Mouse (Mus musculus) lung, embryonic 14.5 days (tissue): ENCODE data around the gene Mrps23. TPM values are rescaled to one million over a fixed set of nuclear protein-coding genes. Genes with fewer than 3 reads are reported as not detected.

Source experiments
- ATAC-seq: fragments of 200-750 bp; cut with Nextera tagmentation; 2 replicates; pipeline ENCODE4 v1.8.0; 2017; ENCODE audit warnings: mild to moderate bottlenecking, moderate TSS enrichment, moderate library complexity; ENCODE audit not compliant: insufficient read depth
- DNase-seq: peaks from one replicate; pipeline ENCODE4 v3.0.0-alpha.2; 2015
- H3K27ac ChIP-seq: fragments of 300-500 bp; sonication (generic); 2 replicates; pipeline ENCODE4 v1.5.1; 2014; ENCODE audit warnings: low read depth, mild to moderate bottlenecking, moderate library complexity
- H3K27me3 ChIP-seq: fragments of 300-500 bp; sonication (generic); 2 replicates; pipeline ENCODE4 v1.6.1; 2014; ENCODE audit warnings: low read length, control low read depth; ENCODE audit not compliant: insufficient read depth
- H3K36me3 ChIP-seq: fragments of 300-500 bp; sonication (generic); 2 replicates; pipeline ENCODE4 v1.6.1; 2014; ENCODE audit warnings: control low read depth; ENCODE audit not compliant: insufficient read depth
- H3K4me1 ChIP-seq: fragments of 300-500 bp; sonication (generic); 2 replicates; pipeline ENCODE4 v1.6.1; 2014; ENCODE audit warnings: antibody characterized with exemption, control low read depth; ENCODE audit not compliant: insufficient read depth
- H3K4me2 ChIP-seq: fragments of 300-500 bp; sonication (generic); 2 replicates; pipeline ENCODE4 v1.6.1; 2014; ENCODE audit warnings: mild to moderate bottlenecking
- H3K4me3 ChIP-seq: fragments of 300-500 bp; sonication (generic); 2 replicates; pipeline ENCODE4 v1.5.1; 2014; ENCODE audit warnings: low read depth, low read length
- H3K9ac ChIP-seq: fragments of 300-500 bp; sonication (generic); 2 replicates; pipeline ENCODE4 v1.6.1; 2014
- H3K9me3 ChIP-seq: fragments of 300-500 bp; sonication (generic); 2 replicates; pipeline ENCODE4 v1.6.1; 2016; ENCODE audit warnings: low read depth, low read length, control low read depth
- CTCF ChIP-seq: IDR thresholded peaks from 2 replicates; pipeline ENCODE4 v1.5.1; 2016; ENCODE audit warnings: antibody characterized with exemption, low read depth
- WGBS: fragments of 180-500 bp; shearing (Covaris S2); extraction: QIAGEN DNeasy Blood & Tissue Kit; methylation state at CpG from one replicate; pipeline ENCODE4 v1.1.7; 2014; 5-methylcytosine and 5-hydroxymethylcytosine counted together
- polyA plus RNA-seq: library from polyadenylated mRNA; unstranded; fragments of >200 nt; fragmentation: Nextera tagmentation; extraction: Ambion mirVana; gene quantifications from 2 replicates; pipeline ENCODE4 v1.2.1, GENCODE M21; 2014

Gene Mrps23
- polyA plus RNA-seq, 1 experiment from 2014 or later: 55.1 TPM

DNA sequence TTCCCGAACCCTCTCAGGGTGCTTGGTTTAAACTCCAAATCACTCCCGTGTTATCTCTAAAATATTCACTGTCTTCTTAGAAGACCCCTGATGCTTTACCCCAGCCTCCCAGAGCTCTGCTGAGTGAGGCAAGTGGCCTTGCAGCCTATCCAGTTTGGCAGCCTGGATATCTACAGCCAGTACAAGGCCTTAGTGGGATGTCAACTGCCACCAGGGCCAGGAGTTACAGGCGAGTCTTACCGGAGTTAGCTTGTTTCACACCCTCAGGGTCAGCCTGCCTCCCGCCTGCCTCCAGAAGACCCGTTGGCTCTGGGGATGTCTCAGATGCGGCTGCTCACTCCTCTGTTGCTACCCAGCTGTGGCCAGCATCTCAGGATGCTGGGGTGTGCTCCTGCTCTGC, 14.4 kb downstream of the Mrps23 start:
- 37% methylated on average over 7 of the region's 7 CpGs for WGBS
- no peak for TF ChIP-seq CTCF
- H3K9ac ChIP-seq: no peak overlapping the region
- no peak overlapping the region for H3K27ac ChIP-seq
- H3K4me3 ChIP-seq: no peak overlapping the region
- DNase-seq (no peak), ATAC-seq (no peak)
- peaks cover 7% of the 10 kb centered on the region; the same call in 1 of the 2 replicates for H3K4me1 ChIP-seq
- no peak overlapping the region for H3K4me2 ChIP-seq
- no peaks in the 10 kb centered on the region for H3K9me3 ChIP-seq
- no peaks in the 10 kb centered on the region for H3K36me3 ChIP-seq
- no peaks in the 10 kb centered on the region for H3K27me3 ChIP-seq

DNA sequence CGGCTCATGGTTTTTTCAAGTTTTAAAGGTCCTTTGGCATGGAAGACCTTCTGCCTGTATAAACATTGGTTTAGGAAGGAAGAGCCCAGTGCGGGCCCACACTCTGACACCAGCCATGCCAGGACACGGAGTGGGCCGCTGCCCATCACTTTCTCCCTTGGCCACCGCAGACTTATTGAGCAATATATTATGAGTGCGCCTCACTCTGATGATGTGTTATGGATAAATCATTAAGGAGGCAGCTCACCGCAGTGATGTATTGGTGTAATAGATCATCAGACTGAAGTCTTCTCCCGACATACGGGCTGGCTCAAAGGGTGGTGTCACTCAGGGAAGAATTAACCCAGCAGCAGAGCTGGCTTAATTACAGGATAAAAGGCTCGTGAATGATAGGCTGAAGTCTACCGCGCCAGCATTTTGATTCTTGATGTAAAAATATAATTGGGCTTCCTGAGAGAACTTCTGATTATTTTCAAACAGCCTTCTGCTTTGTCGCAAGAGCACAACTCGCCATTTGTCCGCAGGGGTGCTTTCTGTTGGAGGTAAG, 17.8 kb downstream of the Mrps23 start:
- DNase-seq (no peak), ATAC-seq (no peak)
- H3K27ac ChIP-seq: no peak overlapping the region
- H3K4me2 ChIP-seq: no peak overlapping the region
- H3K4me1 ChIP-seq: no peaks in the 10 kb centered on the region
- no peaks in the 10 kb centered on the region for H3K27me3 ChIP-seq
- no peak overlapping the region for H3K9ac ChIP-seq
- WGBS: 73% methylated on average over 15 of the region's 15 CpGs
- TF ChIP-seq CTCF: no peak
- H3K9me3 ChIP-seq: no peaks in the 10 kb centered on the region
- no peaks in the 10 kb centered on the region for H3K36me3 ChIP-seq
- H3K4me3 ChIP-seq: no peak overlapping the region

DNA sequence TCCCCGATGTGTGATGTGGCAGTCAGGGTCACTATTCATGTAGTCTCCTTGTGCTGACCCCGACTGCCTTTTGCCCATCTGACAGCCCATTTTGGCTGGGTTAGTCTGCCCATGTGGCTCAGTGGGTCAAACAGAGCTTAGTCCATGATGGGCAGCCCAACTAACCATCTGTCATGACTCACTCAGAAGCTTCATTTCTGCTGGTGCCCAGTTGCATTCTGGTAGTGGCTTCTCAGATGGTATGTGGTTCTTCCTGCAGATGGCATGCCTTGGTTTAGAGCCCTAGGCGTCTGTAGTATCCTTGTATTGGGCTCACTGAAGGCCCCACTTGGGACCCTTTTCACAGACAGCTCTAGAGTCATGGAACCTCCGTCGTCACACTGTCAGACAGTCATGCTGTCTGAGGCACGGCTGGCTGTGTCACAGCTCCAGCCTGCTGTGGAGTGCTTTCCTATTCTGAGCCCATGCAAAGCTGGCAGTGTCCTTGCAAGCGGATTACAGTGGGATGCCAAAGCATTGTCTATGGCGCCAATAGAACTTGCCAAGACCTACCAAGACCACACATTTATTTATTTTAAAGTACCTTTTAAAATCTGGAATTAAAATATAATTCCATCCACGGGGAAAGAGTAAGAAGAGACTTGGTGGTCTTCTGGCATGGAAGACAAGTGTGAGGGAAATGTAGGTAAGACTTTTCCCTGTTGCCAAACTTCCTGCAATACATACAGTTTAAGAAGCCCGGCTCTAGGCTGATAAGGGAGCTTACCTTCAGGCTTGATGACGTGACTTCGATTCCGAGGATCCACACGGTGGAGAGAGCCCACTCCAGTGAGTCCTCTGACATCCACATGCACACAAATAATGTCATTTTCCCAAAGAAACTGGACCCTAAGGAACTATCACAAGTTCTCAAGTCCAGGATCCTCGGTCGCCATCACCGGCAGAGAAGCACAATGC, 23.1 kb downstream of the Mrps23 start:
- DNase-seq (no peak), ATAC-seq (no peak)
- no peaks in the 10 kb centered on the region for H3K4me1 ChIP-seq
- H3K9me3 ChIP-seq: no peaks in the 10 kb centered on the region
- TF ChIP-seq CTCF: no peak
- no peaks in the 10 kb centered on the region for H3K36me3 ChIP-seq
- no peak overlapping the region for H3K4me3 ChIP-seq
- no peak overlapping the region for H3K4me2 ChIP-seq
- H3K27ac ChIP-seq: no peak overlapping the region
- 83% methylated on average over 17 of the region's 17 CpGs for WGBS
- H3K9ac ChIP-seq: no peak overlapping the region
- no peaks in the 10 kb centered on the region for H3K27me3 ChIP-seq

DNA sequence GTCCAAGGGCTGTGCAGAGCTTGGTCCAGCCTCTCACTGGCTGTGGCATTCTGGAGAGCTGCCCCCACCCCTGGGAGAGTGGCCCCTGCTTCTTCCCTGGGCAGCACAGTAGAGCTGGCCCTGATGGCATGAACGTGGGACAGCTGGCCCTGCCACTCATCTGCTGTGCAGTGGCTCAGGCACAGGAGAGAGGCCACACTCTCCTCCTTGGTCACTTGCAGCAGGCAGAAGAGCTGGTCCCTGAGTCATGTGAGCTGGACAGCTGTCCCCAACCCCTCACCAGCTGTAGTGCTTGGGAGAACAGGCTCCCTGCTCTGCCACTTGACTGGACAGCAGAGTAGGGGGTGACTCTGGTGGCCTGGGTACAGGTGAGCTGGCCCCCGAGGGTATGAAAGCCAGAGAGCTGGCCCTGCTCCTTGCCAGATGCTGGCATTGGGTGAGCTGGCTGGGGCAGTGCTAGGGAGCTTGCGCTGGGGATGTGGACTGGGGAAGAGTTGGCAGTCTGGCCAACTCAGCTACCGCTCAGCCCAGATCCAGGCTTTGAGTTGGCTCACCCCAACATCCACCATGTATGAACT, 27.1 kb downstream of the Mrps23 start:
- no peaks in the 10 kb centered on the region for H3K27me3 ChIP-seq
- no peak overlapping the region for H3K9ac ChIP-seq
- no peak for ATAC-seq
- no peak for DNase-seq
- no peak overlapping the region for H3K27ac ChIP-seq
- H3K36me3 ChIP-seq: no peaks in the 10 kb centered on the region
- 65% methylated on average over 4 of the region's 4 CpGs for WGBS
- no peak for TF ChIP-seq CTCF
- H3K4me1 ChIP-seq: peaks cover 15% of the 10 kb centered on the region
- H3K4me2 ChIP-seq: no peak overlapping the region
- H3K9me3 ChIP-seq: no peaks in the 10 kb centered on the region
- H3K4me3 ChIP-seq: no peak overlapping the region

DNA sequence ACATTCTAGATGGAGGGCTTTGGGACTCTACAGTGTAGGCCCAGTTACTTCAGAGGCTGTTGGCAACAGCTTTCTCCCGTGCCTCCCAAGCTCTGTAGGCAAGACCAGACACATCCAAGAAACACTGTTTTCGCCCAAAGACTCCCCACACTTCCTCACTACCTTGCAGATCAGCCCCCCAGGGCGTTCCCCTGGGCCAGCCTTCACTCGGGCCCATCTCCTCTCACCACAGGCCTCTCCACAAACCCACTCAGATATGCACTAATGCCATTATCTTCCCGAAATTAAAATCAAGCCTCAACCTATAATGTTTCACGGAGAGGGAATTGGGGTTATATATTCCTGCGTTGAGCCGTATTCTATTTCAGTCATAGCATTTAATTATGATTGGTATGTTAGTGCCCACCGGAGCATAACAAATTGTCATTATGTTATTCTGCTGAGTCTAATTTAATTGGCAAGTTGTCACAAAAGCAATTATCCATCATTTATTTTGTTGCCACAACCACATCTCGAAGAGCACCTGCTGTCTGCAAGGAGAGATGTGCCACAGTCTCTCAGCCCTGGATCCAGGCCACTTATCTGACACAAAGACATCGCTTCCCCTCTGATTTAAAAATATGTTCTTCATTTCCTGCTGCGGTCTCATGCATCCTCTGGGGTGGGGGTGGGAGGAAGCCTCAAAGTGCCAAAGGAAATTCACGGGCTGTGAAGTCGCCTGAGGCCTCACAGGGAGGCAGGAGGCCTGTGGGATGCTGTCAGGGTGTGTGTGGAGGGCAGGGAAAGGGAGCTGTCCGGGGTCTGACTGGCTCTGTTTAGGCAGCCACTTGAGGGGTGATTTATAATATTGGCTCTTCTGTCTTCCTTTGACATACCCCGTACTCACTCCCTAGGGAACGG, 29.6 kb downstream of the Mrps23 start:
- 44% methylated on average over 17 of the region's 17 CpGs for WGBS
- DNase-seq (peak; percentile 62), ATAC-seq (peak; percentile 33; the same call in 1 of the 2 replicates)
- H3K4me3 ChIP-seq: no peak overlapping the region
- H3K4me1 ChIP-seq: peaks cover 15% of the 10 kb centered on the region
- no peaks in the 10 kb centered on the region for H3K36me3 ChIP-seq
- no peak for TF ChIP-seq CTCF
- no peak overlapping the region; the same call in 1 of the 2 replicates for H3K9ac ChIP-seq
- H3K27ac ChIP-seq: peak overlapping the region; percentile 14; the same call in 1 of the 2 replicates
- H3K9me3 ChIP-seq: no peaks in the 10 kb centered on the region
- no peaks in the 10 kb centered on the region for H3K27me3 ChIP-seq
- H3K4me2 ChIP-seq: no peak overlapping the region

DNA sequence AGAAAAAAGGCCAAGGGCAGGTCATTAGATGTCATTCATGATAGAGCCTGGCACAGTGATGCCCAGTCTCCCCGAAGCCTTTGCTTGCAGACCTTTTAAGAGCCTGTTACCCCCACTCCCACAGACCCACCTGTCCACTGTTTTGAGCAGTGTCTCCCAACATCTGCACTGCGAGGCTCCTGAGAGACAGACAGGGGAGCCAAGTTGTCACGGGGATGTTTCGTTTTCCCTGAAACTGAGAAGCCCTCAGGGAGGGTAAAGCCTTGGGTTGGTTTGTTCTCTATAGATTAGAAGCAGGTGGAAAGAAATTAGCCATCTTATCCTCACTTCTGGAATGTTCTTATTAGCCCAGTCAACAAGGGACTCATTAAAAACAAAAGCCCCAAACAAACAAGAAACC, 30.6 kb downstream of the Mrps23 start:
- Histone ChIP-seq H3K9ac (no peak overlapping the region), H3K36me3 (no peaks in the 10 kb centered on the region), H3K4me3 (no peak overlapping the region), H3K4me1 (peaks cover 15% of the 10 kb centered on the region), H3K9me3 (no peaks in the 10 kb centered on the region), H3K27me3 (no peaks in the 10 kb centered on the region), H3K27ac (peak overlapping the region; percentile 6; the same call in 1 of the 2 replicates), H3K4me2 (no peak overlapping the region)
- DNase-seq (no peak), ATAC-seq (no peak)
- no peak for TF ChIP-seq CTCF
- WGBS: 35% methylated on average over 4 of the region's 4 CpGs
